Mouse (Mus musculus) right cerebral cortex, postnatal 36 days (tissue): ENCODE results near the gene Fam114a2.
"Not testable (repeated sequence)": the region's sequence is repeated elsewhere in the genome, so short reads cannot be mapped to it uniquely, and the experiment has no call there.

Experiments
- DNase-seq, 2 experiments: peaks; one replicate each; pipeline ENCODE4 v3.0.0; 2022; ENCODE audit warnings: low spot score in 2 of 2, mixed read lengths in 1 of 2

Gene Fam114a2

GRCm38 (mm10) chr11:57518091-57518750, at the start of gene Fam114a2, which contains the start of gene Mfap3:
Gene Fam114a2 (minus strand): TSS chr11:57518617.
Gene Mfap3 (plus strand): TSS chr11:57518664.
- DNase-seq = peak; percentile 75 to 80

DNA sequence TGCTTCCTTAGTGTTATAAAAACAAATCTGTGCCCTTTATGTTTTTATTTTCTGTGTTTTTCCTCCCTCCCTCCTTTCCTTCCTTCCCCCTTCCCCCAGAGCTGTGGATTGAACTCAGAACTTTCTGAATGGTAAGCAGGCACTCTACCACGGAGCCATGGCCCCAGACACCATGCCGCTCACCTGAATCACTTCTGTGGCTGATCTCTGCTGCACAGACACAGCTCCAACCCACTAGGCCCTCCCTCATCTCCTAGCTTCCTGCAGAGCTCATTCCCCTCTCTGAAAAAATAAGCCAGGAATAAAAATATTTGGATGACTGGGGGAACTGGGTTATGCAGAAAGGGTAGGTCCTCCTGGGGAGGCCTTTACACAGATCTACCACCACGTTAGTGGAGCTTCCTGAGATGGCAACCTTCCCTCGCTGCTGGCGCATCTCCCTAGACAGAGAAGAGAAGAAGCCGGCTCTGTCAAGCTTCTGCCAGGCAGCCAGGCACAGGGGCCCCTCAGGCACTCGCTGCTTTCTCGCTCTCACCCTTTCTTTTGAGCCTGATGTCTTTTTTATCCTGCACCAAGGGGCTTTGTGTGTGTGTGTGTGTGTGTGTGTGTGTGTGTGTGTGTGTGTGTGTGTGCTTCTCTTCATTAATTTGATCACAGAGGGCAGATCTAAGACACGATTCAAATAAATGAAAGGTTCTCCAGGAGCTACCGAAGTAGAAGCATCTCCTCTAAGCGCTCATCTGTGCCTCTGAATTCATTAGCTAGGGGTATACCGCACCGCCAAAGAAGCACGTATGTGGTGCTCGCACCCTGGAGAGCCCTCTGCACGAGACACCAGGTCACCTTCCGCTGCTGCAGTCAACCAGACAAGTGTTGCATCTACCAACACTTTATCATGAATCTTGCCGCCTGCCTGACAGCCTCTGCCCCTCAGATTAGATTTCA, 47.9 kb upstream of the Fam114a2 start:
- DNase-seq = no peak

DNA sequence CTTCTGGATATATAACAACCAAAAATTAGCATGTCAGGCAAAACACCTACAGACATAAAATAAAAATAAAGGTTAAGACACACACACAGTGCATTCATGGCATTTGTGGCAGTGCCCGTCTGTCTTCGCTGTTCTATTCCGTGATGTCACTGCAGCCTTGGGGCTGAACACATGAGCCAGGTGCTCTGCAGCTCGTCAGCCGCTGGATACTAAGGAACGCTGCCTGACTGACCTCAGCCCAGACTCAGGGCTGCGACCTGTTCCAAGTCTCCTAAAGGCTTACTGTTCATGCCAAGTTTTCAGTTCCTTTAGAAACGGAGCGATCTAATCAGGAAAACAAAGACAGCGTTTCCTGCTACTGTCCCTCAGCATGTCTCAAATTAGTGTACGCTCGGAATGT, 46.1 kb upstream of the Fam114a2 start:
- DNase-seq = no peak

GRCm38 (mm10) chr11:57557936-57558335, 39.5 kb upstream of the Fam114a2 start:
- not testable (repeated sequence) for DNase-seq

- DNase-seq = no peak
These were observed 34.8 kb upstream of the Fam114a2 start for GRCm38 (mm10) chr11:57553015-57553780.

- no peak for DNase-seq
These were observed 32.6 kb upstream of the Fam114a2 start for GRCm38 (mm10) chr11:57551016-57551415.

DNA sequence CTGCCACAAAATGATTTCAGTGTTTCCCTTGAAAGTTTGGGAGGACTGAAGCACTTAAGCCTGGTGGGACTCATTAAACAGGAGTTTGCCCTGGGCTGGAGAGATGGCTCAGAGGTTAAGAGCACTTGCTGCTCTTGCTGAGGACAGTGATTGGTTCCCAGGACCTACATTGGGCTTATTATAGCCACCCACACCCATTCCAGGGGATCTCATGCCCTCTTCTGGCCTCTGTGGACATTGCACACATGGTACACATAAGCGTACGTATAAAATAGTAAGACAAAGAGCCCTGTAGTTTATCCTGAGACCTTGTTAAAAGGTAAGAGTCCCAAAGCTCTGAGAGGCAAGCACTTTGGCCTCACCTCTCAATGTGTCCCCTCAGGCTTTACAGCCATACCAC, 31.8 kb upstream of the Fam114a2 start:
- no peak for DNase-seq

GRCm38 (mm10) chr11:57548618-57549550, 30.5 kb upstream of the Fam114a2 start:
- DNase-seq = peak; percentile 58 to 71

DNA sequence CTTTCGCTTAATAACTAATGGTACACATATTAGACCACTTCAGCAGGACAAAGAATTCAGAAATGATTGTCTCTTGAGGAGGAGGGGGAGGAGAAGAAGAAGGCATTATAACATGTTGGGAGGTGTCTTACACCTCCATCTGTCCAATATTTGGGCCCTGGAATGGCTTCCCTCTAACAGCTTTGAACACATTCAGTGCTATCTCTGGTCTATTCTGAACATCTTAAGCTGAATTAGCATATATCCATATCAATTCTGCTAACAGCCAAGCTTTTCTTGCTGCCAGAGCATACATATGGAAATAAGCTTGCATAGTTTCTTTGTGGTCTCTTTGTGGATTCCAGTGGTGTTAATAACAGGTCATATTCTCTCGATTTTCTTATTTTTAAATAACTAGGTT, 22.3 kb upstream of the Fam114a2 start:
- no peak for DNase-seq

GRCm38 (mm10) chr11:57539841-57540418, 21.5 kb upstream of the Fam114a2 start:
- DNase-seq = no peak

DNA sequence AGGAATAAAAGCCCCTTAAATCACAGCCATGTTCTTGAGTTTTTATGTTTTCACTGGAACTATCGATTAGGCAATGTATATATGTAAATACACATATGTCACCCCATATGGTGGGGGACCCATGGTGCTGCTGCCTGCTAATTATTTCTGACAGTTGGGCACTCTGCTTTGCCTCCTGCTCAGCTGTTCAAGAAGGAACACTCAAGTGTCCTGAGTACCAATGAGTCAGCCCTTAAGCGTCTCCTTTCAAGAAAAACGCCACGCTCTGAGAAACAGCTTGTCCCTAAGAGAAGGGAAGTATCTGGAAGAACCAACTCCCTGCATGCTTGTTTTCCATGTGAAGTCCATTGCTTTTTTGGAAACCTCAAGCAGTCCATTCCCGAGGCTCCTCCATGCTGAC, 17.5 kb upstream of the Fam114a2 start:
- no peak for DNase-seq

- DNase-seq = no peak
These were observed 13.9 kb upstream of the Fam114a2 start for GRCm38 (mm10) chr11:57532306-57532705.

DNA sequence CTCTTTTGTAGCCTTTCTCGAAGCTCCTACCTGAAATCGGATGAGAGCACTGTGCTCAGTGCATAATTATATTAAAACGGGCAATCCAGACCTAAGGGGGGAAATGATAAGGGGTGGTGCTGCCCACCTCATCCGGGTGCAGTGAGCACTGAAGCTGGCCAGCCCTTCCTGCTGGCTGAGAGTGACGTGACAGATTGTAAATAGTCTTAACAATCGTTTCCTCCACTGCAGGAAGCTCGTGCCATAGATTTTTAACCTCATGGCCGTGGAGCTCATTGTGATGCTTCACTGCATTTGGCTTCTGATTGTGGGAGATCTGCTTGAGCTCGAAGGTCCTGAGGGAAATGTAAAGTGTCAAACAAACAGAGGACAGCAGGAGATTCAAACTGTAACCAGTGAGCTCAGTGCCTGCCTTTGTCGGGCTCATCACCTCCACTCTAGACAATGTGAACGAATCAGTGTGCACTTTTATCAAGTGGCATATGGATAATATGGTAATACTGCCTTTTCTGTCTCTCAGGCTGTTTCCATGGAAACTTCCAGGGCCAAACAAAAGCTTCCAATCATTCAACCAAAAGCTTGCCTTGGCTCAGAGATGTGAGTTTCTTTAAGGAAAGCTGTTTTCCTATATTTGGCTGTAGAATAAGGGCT, 13.0 kb upstream of the Fam114a2 start:
- no peak for DNase-seq

GRCm38 (mm10) chr11:57529111-57529510, 10.7 kb upstream of the Fam114a2 start:
- DNase-seq = no peak

DNA sequence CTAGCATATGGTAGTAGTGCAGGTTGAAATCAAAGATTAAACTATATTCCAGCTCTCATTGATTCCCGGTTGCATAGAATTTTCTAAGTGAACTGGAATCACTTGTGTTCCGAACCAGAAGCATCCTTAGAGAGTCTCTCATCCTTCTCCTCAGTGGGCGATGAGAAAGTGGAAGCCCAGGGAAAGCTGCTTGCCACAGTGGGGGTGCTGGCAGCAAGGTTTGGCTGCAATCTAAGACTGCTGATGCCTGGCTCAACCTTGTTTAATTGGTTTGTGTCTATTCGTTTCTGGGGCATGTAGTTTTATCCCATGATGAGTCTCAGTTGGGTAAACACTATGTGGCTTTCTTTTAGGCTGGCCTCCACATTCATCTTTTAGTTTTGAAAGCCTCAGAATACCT, 9.1 kb upstream of the Fam114a2 start:
- no peak for DNase-seq

- DNase-seq = no peak
These were observed 7.5 kb upstream of the Fam114a2 start for GRCm38 (mm10) chr11:57525900-57526299.

- no peak for DNase-seq
These were observed 6.2 kb upstream of the Fam114a2 start for GRCm38 (mm10) chr11:57524597-57524996.

- DNase-seq = no peak
These were observed 5.0 kb upstream of the Fam114a2 start for GRCm38 (mm10) chr11:57523418-57523817.

DNA sequence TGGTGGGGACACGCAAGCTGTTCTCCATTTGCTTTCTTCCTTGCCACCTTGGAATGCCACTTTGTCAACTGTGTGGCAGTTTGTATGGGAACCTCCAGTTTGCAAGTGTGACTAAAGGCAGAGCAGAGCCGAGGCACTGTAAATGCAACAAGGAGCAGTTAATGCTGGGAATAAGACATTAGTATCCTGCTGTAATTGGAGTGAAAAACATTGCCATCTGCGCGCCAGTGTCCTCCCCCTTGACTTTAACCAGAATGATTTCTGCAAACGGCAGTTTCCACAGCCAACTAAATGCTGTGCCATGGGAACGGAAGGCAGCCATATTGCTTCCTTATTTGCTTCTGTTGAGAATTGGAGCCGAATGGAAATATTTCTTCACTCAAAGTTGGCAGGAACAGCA, 3.6 kb upstream of the Fam114a2 start:
- DNase-seq = peak; percentile 37 to 42

DNA sequence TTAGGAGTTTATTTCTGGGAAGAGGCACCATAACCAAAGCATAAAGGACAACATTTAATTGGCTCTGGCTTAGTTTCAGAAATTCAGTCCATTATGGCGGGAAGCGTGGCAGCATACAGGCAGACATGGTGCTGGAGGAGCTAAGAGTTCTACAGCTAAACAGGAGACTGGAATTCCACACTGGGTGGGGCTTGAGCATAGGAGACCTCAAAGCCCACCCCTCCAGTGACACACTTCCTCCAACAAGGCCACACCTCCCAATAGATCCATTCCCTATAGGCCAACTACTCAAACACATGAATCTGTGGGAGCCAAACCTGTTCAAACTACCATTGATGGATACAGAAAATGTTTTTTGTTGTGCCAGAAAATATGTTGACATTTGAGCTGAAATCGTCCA, 2.8 kb upstream of the Fam114a2 start:
- DNase-seq = no peak
